Mouse (Mus musculus) left cerebral cortex, adult 18-20 months (tissue): ENCODE results near the gene Tmem178b. TPM values are rescaled to one million over a fixed set of nuclear protein-coding genes. Genes with fewer than 3 reads are reported as not detected.
A peak's percentile ranks its signal among the peaks of the same experiment; 100 is the strongest.

Experiments
- DNase-seq, 2 experiments: peaks; one replicate each; pipeline ENCODE4 v3.0.0; 2021 to 2022; ENCODE audit warnings: low spot score in 2 of 2, mixed read lengths in 1 of 2
- total RNA-seq, 2 experiments: library from RNA; stranded (reverse); gene quantifications; 2 replicates each; pipeline ENCODE4 v1.2.3; 2021

The Tmem178b gene
- total RNA-seq, 2 experiments from 2014 or later, result 193 to 222 TPM

DNA sequence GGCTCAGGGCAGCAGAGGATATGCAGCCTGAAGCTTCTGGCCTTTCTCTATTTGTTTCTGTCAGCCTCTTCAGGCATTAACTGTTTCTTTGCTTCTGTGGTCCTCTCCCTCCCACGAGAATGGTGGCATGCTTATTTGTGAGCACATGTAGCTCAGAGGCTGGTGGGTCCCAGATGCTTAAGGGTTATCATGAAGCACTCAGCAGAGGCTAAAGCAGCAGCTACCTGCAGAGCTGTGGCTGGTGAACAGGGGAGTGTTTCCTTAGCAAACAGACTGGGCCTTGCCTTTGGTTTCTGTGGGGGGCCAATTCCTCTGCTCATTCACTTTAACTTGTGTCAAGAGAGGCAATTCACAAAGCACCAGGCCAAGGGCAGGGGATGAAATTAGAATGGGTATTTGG is 203.0 kb downstream of the Tmem178b start:
- DNase-seq, result no peak

GRCm38 (mm10) chr6:40076670-40077313 is 203.7 kb downstream of the Tmem178b start:
- no peak for DNase-seq

- DNase-seq, result no peak
These were observed 205.3 kb downstream of the Tmem178b start for GRCm38 (mm10) chr6:40078353-40078752.

DNA sequence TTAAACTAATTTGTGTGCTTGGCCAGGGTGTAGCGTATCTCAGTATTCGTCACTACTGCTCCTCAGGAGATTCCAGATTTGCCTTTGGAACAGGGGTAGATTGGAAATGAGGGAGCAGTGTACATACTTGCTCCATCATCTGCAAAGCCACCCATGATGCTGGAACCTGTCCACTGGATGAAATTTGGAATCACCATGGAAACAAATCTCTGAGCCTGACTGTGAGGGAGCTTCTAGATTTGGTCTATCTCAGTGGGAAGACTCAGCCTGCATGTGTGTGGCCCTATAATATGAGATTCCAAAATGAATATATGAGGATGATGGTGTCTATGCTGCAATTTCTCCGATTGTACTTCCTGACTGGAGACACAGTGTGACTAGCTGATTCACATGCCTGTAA is 210.7 kb downstream of the Tmem178b start:
- DNase-seq, result no peak

DNA sequence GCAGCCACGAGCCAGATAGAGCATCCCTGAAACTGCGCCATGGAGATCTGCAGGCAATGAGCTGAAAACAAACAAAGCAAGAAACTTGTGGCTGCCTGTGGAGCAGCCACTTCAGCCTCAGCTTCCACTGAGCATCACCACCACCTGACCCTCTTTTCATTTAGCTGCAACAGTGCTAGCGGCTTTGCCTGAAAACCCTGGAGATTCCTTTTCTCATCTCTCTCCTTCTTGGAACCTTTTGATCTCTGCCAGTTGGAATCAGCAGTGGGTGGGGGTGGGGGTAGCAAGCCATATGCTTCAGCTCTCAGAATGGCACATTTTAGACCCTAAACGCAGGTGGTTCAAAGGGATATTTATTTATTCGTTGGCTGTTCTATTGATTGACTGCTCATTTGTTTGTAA is 218.2 kb downstream of the Tmem178b start:
- DNase-seq, result no peak

DNA sequence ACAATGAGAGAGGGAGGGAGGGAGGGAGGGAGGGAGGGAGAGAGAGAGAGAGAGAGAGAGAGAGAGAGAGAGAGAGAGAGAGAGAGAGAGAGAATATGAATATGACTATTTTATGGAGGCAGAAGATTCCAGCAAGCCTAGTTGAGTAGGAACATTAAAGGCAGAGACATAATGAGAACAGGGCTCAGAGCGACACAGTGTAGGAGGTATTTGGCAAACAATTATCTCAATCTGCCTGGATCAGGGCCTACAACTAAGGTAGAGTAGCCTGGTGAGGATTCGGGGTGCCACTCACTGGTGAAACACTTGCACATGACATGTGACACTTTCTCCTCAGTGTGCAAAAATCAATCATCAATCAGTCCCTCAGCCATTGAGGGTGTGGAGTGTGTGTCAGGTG is 225.4 kb downstream of the Tmem178b start:
- no peak for DNase-seq

DNA sequence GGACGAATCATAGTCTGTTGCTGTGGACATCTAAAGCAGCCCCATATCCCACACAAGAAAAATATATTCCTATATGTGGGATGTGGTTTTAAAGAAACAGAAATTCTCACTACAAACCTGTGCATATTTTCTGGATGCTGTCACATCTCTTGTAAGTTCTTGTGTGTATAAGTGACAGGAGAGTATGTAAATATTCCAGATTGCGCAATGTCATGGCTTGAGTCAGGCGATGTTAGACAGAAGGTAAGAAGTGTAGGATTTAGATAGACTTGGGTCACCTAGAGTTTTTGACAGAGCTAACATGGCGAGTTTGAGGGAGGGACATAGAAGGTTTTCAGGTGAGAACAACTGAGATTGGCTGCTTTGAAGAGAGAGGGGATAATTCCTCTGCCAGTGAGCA is 228.7 kb downstream of the Tmem178b start:
- no peak for DNase-seq

- DNase-seq, result no peak
These were observed 229.8 kb downstream of the Tmem178b start for GRCm38 (mm10) chr6:40102863-40103262.

DNA sequence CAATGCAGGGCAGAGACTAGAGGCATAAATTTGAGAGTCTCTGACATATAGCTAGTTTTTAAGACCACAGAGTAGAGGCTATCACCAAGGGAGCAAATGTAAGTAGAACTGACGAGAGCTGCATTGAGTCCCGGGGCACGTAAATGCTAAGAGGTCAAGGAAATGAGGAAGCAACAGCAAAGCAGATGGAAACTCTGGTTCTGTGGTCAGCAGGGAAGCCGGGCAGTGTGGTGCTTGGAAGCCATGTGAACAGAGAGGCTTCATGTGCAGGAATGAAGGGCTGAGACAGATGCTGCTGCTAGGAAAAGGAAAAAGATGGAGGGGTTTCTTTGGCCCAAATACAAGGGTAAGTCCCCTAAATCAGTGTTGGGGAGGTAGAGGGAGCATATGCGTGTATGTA is 237.0 kb downstream of the Tmem178b start:
- no peak for DNase-seq

DNA sequence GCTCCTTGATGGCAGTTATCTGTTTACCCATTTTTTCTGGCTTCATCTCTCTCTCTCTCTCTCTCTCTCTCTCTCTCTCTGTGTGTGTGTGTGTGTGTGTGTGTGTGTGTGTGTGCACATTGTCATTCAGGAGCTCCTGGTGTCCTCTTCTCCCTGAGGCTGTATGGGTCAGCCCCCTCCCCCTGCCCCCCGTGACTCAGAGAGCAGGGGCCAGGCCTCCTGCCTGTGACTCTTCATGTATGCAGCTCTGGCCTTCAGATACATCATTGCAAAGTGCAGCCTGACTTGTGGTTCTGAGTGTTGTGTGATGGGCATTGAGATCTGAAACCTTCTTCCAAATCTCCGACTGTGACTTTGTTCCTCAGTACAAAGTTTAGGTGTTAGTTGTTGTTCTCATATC is 237.7 kb downstream of the Tmem178b start:
- DNase-seq, result no peak

DNA sequence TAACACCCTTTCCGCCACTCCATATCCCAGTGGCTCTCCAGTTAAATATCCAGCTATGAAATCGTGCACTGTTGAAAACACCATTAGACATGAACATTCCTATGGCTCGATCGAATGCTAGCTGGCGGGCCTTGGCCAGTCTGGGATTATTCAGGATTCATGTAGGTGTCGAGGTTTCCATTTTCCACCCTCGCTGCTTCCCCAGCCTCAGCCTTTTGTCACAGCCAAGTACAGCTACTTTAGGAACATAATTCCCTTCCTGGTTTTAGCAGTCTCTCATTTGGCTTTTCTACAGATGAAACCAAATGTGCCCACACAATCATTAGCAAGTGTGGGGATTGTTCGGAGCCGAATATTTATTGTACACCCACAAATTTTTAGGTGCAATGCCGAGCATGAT is 239.4 kb downstream of the Tmem178b start:
- peak; percentile 45 to 63 for DNase-seq

DNA sequence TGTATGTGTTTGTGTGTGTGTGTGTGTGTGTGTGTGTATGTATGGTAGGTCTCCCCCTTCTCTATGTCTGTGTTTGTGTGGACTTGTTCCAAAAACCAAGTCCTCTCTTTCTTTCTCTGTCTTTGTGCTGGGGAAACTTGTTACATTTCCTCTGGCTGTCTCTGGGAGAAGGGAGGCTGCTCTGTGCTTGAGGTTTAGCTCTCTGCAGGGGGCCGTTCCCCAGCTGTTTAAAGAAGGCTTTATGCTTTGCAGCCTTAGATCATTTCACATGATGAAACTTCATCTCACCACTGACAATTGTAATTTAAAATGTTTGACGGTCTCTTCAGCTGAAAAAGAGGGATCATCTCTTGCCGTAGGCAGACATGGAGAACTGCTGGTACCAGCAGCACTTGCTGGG is 243.2 kb downstream of the Tmem178b start:
- DNase-seq, result no peak

DNA sequence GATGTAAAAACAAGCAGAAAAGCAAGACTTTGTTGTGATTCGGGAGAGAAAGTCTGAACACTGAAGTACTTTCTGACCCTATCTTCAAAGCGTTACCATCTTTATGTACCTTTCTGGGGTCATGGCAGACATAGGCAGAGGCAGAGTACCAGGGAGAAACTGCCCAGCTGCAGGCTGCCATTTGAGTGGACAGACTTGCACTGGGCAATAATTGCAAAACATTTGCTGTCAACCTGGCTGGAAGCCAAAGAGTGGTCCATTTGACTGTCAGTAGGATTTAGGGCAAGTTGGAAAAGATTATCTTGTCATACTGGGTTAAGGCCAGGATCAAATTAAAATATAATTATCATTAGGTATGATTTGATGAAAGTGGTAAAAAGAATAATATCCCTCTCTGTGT is 247.1 kb downstream of the Tmem178b start:
- no peak for DNase-seq

DNA sequence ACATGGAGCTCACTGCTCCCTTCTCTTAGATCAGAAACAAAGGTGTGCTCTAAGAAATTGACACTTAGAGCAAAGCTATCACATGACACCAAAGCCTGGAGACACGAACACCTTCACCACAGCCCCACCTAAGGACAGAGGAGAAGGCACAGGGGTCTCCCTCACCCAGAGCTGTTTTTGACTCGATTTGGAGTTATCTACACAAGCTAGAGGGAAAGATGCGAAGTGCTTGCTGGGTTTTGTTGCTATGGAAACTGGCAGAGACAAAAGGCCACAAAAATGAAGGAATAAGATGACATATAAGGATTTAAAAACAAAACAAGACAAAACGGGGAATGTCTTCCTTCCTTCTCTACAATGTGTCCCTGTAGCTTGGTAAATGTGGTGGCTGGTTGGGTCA is 248.4 kb downstream of the Tmem178b start:
- no peak for DNase-seq

GRCm38 (mm10) chr6:40123070-40123690 is 250.1 kb downstream of the Tmem178b start:
- peak; percentile 42 to 50 for DNase-seq

- no peak for DNase-seq
These were observed 250.9 kb downstream of the Tmem178b start for GRCm38 (mm10) chr6:40123960-40124359.

DNA sequence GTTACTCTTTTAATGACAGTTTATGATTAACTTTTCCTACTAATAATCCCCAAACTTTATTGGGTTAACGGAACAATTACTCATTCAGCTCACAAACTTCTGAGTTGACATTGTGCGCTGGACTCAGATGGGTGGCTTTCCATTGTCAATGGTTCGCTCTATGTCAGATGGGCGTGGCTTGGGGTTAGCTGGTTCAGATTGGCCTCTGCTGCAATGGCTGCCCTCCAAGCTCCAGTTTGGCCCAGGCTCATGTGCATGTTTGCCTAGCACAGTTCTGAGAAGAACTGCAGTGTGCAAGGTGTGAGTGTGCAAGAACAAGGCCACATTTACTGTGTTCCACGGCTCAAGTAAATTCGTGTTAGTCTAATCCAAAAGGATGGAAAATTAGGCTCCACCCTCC is 255.6 kb downstream of the Tmem178b start:
- no peak for DNase-seq

DNA sequence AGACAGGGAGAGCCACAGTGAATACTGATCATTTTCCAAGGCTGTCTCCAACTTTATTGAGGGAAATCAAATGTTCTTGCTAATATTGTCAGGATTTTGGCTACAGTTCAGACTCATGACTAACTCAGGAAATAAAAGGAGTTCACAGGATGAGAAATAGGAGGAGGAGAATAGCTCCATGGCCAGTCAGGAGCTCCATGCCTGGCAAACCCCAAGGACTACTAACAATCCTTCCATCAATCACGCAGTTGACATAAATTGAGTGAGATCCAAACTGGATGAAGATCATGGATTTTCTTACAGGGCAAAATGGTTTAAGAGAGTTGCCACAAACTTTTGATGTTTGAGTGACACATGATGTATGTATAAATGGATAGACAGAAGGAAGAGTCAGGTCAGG is 258.9 kb downstream of the Tmem178b start:
- DNase-seq, result no peak

- DNase-seq, result no peak
These were observed 260.4 kb downstream of the Tmem178b start for GRCm38 (mm10) chr6:40133436-40133835.

DNA sequence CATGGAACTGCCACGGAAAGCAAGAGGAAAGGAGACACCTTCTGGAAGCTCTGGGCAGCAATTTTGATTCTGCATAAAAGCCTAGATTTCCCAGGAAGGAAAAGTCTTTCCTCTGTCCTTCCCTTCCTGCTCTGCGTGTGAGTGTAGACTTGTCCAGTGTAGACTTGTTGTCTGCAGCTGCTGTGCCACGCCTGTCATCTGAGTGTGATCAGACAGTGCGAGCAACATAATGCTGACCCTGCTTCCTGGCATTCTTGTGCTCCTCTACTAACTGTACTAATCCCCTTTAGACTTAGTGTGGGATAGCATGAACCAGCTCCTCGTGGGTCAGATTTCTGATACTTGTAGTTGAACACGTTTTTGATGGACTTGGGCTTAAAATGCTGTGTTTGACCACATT is 262.6 kb downstream of the Tmem178b start:
- DNase-seq, result no peak

GRCm38 (mm10) chr6:40137346-40137745 is 264.3 kb downstream of the Tmem178b start:
- DNase-seq, result no peak

DNA sequence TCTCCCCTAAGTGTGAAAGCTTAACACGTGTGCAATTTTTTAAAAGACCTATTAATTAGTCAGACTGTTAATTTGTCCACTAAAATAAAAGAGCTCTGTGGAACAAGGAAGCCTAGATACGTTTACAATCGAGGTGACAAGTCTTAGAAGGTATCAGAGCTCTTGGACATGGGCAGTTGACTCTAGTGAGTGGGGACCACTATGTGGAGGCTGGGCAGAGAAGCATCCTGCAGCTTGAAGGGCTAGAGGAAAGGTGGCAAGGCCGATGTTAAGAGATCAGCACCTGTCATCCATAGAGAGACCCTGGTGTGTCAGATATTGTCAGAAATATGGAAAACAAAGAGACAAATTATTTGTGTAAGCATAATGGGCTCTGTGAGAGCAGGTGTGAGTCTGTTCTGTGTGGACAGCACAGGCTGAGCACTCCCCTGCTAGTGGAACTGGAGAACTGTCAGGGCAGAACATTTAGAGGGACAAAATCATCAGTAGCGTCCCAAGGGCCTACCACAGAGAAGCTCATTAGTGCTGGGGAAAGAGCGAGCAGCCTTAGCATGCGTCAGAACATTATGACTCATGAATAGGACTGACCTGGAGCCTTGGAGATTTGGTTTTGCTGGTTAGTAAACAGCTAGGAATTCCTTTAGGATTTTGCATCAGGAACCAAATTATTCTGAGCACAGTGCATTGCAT is 264.9 kb downstream of the Tmem178b start:
- no peak for DNase-seq

DNA sequence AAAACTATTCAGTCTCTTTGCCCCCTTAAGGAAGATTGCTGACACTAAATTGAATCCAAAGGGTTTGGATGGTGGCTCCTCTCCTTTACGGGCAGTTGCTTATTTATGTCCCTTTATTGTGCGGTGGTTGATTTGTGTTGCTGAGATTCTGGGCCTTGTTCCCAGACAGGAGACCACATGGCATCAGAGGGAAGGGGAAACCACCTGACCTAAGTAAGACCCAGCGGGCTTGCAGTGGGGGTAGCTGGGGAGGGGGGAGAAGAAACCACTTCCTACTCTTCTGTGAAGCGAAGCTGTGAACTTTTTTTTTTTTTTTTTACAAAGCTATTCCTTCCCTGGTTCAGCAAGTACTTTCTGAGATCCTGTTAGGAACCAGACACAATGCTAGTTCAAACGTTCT is 269.5 kb downstream of the Tmem178b start:
- DNase-seq, result no peak
